Mouse (Mus musculus): ENCODE results near the gene Rpusd3. TPM values are rescaled to one million over a fixed set of nuclear protein-coding genes. Genes with fewer than 3 reads are reported as not detected.

Gene Rpusd3
- polyA plus RNA-seq, 1 experiment from 2014 or later: 20.7 TPM

DNA sequence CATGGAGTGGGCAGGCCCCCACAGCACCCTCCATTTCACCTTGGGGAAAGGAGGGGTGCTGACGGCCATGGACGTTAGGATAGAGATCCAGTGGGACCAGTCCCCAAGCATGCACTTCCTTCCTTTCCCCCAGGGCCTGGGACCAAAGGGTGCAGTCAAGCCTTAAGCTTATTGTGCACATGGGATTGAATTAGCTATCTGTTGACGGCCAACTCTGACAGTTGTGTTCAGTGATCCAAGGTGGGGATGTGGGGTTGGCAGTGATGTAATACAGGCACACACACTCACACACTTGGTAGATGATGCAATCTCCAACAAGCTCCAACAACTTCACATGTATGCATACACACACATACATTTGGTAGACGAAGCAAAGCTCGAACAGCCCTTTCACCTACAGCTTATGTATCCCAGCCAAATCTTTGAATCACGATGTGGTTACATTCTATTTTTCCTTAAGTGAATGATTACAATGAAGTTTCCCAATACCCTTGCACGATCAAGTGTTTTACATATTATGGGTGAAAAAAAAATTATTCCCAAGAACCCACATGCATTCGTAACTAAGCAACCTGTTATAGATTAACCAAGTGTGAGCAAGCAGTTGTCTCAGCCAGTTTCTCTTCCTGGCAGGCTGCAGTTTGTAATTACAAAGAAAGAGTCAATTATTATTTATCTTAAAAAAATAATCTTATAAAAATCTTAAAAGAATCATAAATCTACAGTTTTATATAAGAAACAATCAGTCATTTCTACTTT lies 25.2 kb upstream of the Rpusd3 start:
- ATAC-seq (ENCODE audit: low FRiP score, low TSS enrichment): no peak
- Histone ChIP-seq H3K4me2 (ENCODE audit: low read length) (no peak overlapping the region), H3K9ac (replicated peaks; ENCODE audit: low read length) (no peak overlapping the region), H3K27ac (replicated peaks; ENCODE audit: low read depth, low read length) (no peak overlapping the region), H3K9me3 (ENCODE audit: control insufficient read depth, low read length) (no peaks in the 10 kb centered on the region), H3K27me3 (ENCODE audit: control insufficient read depth, insufficient read depth, low read length) (no peaks in the 10 kb centered on the region), H3K36me3 (ENCODE audit: control insufficient read depth, insufficient read depth, low read length) (peaks cover 28% of the 10 kb centered on the region), H3K4me1 (ENCODE audit: control insufficient read depth, insufficient read depth, low read length) (peaks cover 7% of the 10 kb centered on the region), H3K4me3 (replicated peaks; ENCODE audit: low read depth, low read length) (no peak overlapping the region)
- DNase-seq: no peak
- WGBS: 88% methylated on average over 7 of the region's 8 CpGs

DNA sequence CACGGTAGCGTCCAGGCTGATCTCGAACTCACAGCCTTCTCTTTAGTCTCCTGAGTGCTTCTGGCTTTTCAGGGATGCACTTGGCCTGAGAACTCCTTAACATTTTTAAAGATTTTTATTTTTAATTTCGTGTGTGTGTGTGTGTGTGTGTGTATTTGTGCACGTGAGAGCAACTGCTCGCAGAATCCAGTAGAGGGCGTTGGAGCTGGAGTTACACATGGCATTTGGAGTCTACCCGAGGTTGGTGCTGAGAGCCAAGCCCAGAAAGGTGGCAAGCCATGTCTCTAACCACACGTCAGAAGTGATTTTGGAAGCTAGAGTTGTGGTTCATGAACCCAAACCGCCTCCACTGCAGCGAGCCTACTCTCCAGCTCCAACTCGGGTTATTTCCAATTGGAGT lies 24.0 kb upstream of the Rpusd3 start:
- DNase-seq: peak; percentile 6
- Histone ChIP-seq H3K4me2 (ENCODE audit: low read length) (peak overlapping the region; percentile 95), H3K9me3 (ENCODE audit: control insufficient read depth, low read length) (no peaks in the 10 kb centered on the region), H3K27ac (replicated peaks; ENCODE audit: low read depth, low read length) (peak overlapping the region; percentile 78; the same call in 1 of the 2 replicates), H3K4me1 (ENCODE audit: control insufficient read depth, insufficient read depth, low read length) (peaks cover 7% of the 10 kb centered on the region), H3K9ac (replicated peaks; ENCODE audit: low read length) (peak overlapping the region; percentile 83), H3K36me3 (ENCODE audit: control insufficient read depth, insufficient read depth, low read length) (peaks cover 19% of the 10 kb centered on the region), H3K27me3 (ENCODE audit: control insufficient read depth, insufficient read depth, low read length) (no peaks in the 10 kb centered on the region), H3K4me3 (replicated peaks; ENCODE audit: low read depth, low read length) (peak overlapping the region; percentile 95)
- 49% methylated on average over 12 of the region's 12 CpGs for WGBS
- ATAC-seq (ENCODE audit: low FRiP score, low TSS enrichment): no peak

GRCm38 (mm10) chr6:113442442-113443090 lies 23.4 kb upstream of the Rpusd3 start, which contains the start of gene Jagn1:
Gene Jagn1, plus strand, starts transcription at chr6:113442569.
- Histone ChIP-seq H3K4me3 (replicated peaks; ENCODE audit: low read depth, low read length) (peak within 1 kb of the TSS; percentile 95), H3K27me3 (ENCODE audit: control insufficient read depth, insufficient read depth, low read length) (no peaks in the 10 kb centered on the region), H3K4me2 (ENCODE audit: low read length) (peak within 1 kb of the TSS; percentile 95), H3K4me1 (ENCODE audit: control insufficient read depth, insufficient read depth, low read length) (peaks cover 7% of the 10 kb centered on the region), H3K9me3 (ENCODE audit: control insufficient read depth, low read length) (no peaks in the 10 kb centered on the region), H3K27ac (replicated peaks; ENCODE audit: low read depth, low read length) (peak within 1 kb of the TSS; percentile 78), H3K36me3 (ENCODE audit: control insufficient read depth, insufficient read depth, low read length) (peaks cover 14% of the 10 kb centered on the region), H3K9ac (replicated peaks; ENCODE audit: low read length) (peak within 1 kb of the TSS; percentile 83)
- under 1% methylated on average over 45 of the region's 45 CpGs for WGBS
- DNase-seq (peak; percentile 97), ATAC-seq (ENCODE audit: low FRiP score, low TSS enrichment) (peak; percentile 92)

DNA sequence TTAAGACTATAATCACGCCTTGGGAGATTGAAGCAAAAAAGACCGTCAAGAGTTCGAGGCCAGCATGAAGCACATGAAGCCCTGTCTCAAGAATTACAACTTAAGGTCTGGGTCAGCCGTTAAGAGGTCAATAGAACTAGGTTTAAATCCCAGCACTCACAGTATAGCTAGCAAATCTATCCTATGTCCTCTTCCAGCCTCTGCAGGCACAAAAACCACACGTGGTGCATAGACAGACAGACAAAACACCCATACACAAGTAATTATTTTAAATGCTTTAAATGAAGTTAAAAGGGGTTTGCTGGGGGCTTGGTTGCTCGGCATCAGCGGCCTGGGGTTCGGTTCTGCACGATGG lies 22.9 kb upstream of the Rpusd3 start:
- H3K36me3 ChIP-seq (ENCODE audit: control insufficient read depth, insufficient read depth, low read length): peaks cover 9% of the 10 kb centered on the region; the same call in 1 of the 2 replicates
- H3K4me1 ChIP-seq (ENCODE audit: control insufficient read depth, insufficient read depth, low read length): peaks cover 7% of the 10 kb centered on the region
- peak overlapping the region; percentile 95 for H3K4me3 ChIP-seq (replicated peaks; ENCODE audit: low read depth, low read length)
- WGBS: 39% methylated on average over 9 of the region's 9 CpGs
- DNase-seq (no peak), ATAC-seq (ENCODE audit: low FRiP score, low TSS enrichment) (peak; percentile 13; the same call in 1 of the 2 replicates)
- H3K9me3 ChIP-seq (ENCODE audit: control insufficient read depth, low read length): no peaks in the 10 kb centered on the region
- peak overlapping the region; percentile 78 for H3K27ac ChIP-seq (replicated peaks; ENCODE audit: low read depth, low read length)
- no peaks in the 10 kb centered on the region for H3K27me3 ChIP-seq (ENCODE audit: control insufficient read depth, insufficient read depth, low read length)
- H3K9ac ChIP-seq (replicated peaks; ENCODE audit: low read length): peak overlapping the region; percentile 83
- peak overlapping the region; percentile 95 for H3K4me2 ChIP-seq (ENCODE audit: low read length)

GRCm38 (mm10) chr6:113441147-113441680 lies 22.1 kb upstream of the Rpusd3 start:
- no peaks in the 10 kb centered on the region for H3K27me3 ChIP-seq (ENCODE audit: control insufficient read depth, insufficient read depth, low read length)
- H3K9ac ChIP-seq (replicated peaks; ENCODE audit: low read length): no peak overlapping the region
- ATAC-seq (ENCODE audit: low FRiP score, low TSS enrichment) (no peak), DNase-seq (peak; percentile 85)
- H3K9me3 ChIP-seq (ENCODE audit: control insufficient read depth, low read length): no peaks in the 10 kb centered on the region
- WGBS: 57% methylated on average over 7 of the region's 7 CpGs
- no peak overlapping the region for H3K4me3 ChIP-seq (replicated peaks; ENCODE audit: low read depth, low read length)
- peaks cover 7% of the 10 kb centered on the region for H3K4me1 ChIP-seq (ENCODE audit: control insufficient read depth, insufficient read depth, low read length)
- H3K27ac ChIP-seq (replicated peaks; ENCODE audit: low read depth, low read length): no peak overlapping the region
- H3K4me2 ChIP-seq (ENCODE audit: low read length): no peak overlapping the region
- peaks cover 3% of the 10 kb centered on the region; the same call in 1 of the 2 replicates for H3K36me3 ChIP-seq (ENCODE audit: control insufficient read depth, insufficient read depth, low read length)

DNA sequence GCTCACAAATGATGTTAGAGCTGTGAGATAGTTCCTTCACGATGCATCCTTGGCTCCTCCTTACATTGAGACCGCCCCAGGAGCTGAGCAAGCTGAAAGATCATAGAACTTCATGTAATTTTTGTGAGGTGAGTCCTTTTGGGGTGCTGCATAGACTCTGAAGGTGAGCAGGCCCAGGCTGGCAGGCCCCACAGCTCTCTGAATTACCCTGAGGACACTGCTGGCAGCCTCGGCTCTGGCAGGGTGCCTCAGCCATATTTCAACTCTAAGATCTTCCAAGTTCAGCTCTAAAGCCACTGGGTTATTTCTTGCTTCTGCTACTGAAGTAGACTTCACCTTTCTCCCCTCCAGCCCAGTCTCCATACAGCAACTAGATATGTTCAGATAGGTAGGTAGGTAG lies 21.5 kb upstream of the Rpusd3 start:
- no peak overlapping the region for H3K27ac ChIP-seq (replicated peaks; ENCODE audit: low read depth, low read length)
- H3K4me3 ChIP-seq (replicated peaks; ENCODE audit: low read depth, low read length): no peak overlapping the region
- H3K9ac ChIP-seq (replicated peaks; ENCODE audit: low read length): no peak overlapping the region
- ATAC-seq (ENCODE audit: low FRiP score, low TSS enrichment) (no peak), DNase-seq (no peak)
- no peaks in the 10 kb centered on the region for H3K9me3 ChIP-seq (ENCODE audit: control insufficient read depth, low read length)
- H3K4me2 ChIP-seq (ENCODE audit: low read length): no peak overlapping the region
- peaks cover 3% of the 10 kb centered on the region; the same call in 1 of the 2 replicates for H3K36me3 ChIP-seq (ENCODE audit: control insufficient read depth, insufficient read depth, low read length)
- no peaks in the 10 kb centered on the region for H3K27me3 ChIP-seq (ENCODE audit: control insufficient read depth, insufficient read depth, low read length)
- WGBS: 85% methylated on average over 3 of the region's 3 CpGs
- H3K4me1 ChIP-seq (ENCODE audit: control insufficient read depth, insufficient read depth, low read length): peaks cover 7% of the 10 kb centered on the region

- Histone ChIP-seq H3K27ac (replicated peaks; ENCODE audit: low read depth, low read length) (no peak overlapping the region), H3K36me3 (ENCODE audit: control insufficient read depth, insufficient read depth, low read length) (no peaks in the 10 kb centered on the region), H3K4me3 (replicated peaks; ENCODE audit: low read depth, low read length) (no peak overlapping the region), H3K9me3 (ENCODE audit: control insufficient read depth, low read length) (no peaks in the 10 kb centered on the region), H3K9ac (replicated peaks; ENCODE audit: low read length) (no peak overlapping the region), H3K27me3 (ENCODE audit: control insufficient read depth, insufficient read depth, low read length) (no peaks in the 10 kb centered on the region), H3K4me1 (ENCODE audit: control insufficient read depth, insufficient read depth, low read length) (peaks cover 7% of the 10 kb centered on the region), H3K4me2 (ENCODE audit: low read length) (no peak overlapping the region)
- 65% methylated on average over 12 of the region's 12 CpGs for WGBS
- ATAC-seq (ENCODE audit: low FRiP score, low TSS enrichment) (no peak), DNase-seq (no peak)
These were observed 19.7 kb upstream of the Rpusd3 start for GRCm38 (mm10) chr6:113438721-113439430.

DNA sequence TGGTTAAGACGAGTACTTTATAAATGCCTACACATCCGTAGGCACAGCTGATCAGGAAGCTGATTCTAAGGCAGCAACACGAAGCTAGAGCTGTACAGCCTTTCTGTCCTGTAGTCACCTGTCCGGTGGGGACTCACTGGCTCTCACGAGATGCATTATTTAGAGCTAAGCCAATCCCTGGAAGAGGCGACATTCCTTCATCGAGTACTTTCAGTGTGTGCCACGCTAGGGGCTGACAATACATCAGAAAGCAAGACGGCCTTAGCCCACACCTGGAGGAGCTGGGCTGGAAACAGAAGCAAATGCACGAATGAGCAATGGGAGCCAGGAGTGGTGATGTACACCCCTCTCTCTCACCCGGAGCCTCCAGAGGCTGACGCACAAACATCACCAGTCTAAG lies 18.0 kb upstream of the Rpusd3 start:
- no peak overlapping the region for H3K4me3 ChIP-seq (replicated peaks; ENCODE audit: low read depth, low read length)
- ATAC-seq (ENCODE audit: low FRiP score, low TSS enrichment) (no peak), DNase-seq (no peak)
- H3K36me3 ChIP-seq (ENCODE audit: control insufficient read depth, insufficient read depth, low read length): no peaks in the 10 kb centered on the region
- WGBS: 78% methylated on average over 12 of the region's 12 CpGs
- no peak overlapping the region for H3K9ac ChIP-seq (replicated peaks; ENCODE audit: low read length)
- H3K4me2 ChIP-seq (ENCODE audit: low read length): no peak overlapping the region
- H3K27ac ChIP-seq (replicated peaks; ENCODE audit: low read depth, low read length): no peak overlapping the region
- H3K9me3 ChIP-seq (ENCODE audit: control insufficient read depth, low read length): no peaks in the 10 kb centered on the region
- H3K27me3 ChIP-seq (ENCODE audit: control insufficient read depth, insufficient read depth, low read length): no peaks in the 10 kb centered on the region
- no peaks in the 10 kb centered on the region for H3K4me1 ChIP-seq (ENCODE audit: control insufficient read depth, insufficient read depth, low read length)
